Mouse (Mus musculus) liver, embryonic 13.5 days (tissue): ENCODE results near the gene Tbc1d14. TPM values are rescaled to one million over a fixed set of nuclear protein-coding genes. Genes with fewer than 3 reads are reported as not detected.
A peak's percentile ranks its signal among the peaks of the same experiment; 100 is the strongest.

Experiments used
- ATAC-seq: fragments of 200-750 bp; cut with Nextera tagmentation; 2 replicates; pipeline ENCODE4 v1.8.0; 2017; ENCODE audit warnings: low read depth, mild to moderate bottlenecking, moderate number of reproducible peaks, moderate library complexity
- DNase-seq: peaks from one replicate; pipeline ENCODE4 v3.0.0; 2022
- H3K27ac ChIP-seq: fragments of 300-500 bp; sonication (generic); 2 replicates; pipeline ENCODE4 v1.5.1; 2015; ENCODE audit warnings: moderate library complexity, mild to moderate bottlenecking, inconsistent platforms
- H3K27me3 ChIP-seq: fragments of 300-500 bp; sonication (generic); 2 replicates; pipeline ENCODE4 v1.6.1; 2015; ENCODE audit warnings: mild to moderate bottlenecking, inconsistent platforms
- H3K36me3 ChIP-seq: fragments of 300-500 bp; sonication (generic); 2 replicates; pipeline ENCODE4 v1.6.1; 2015; ENCODE audit warnings: mild to moderate bottlenecking, inconsistent platforms
- H3K4me1 ChIP-seq: fragments of 300-500 bp; sonication (generic); replicated peaks from 2 replicates; pipeline ENCODE4 v1.6.1; 2015; ENCODE audit warnings: inconsistent platforms
- H3K4me2 ChIP-seq: fragments of 300-500 bp; sonication (generic); 2 replicates; pipeline ENCODE4 v1.6.1; 2015; ENCODE audit warnings: inconsistent platforms, mild to moderate bottlenecking, moderate library complexity
- H3K4me3 ChIP-seq: fragments of 300-500 bp; sonication (generic); replicated peaks from 2 replicates; pipeline ENCODE4 v1.5.1; 2015; ENCODE audit warnings: mild to moderate bottlenecking, inconsistent platforms
- H3K9ac ChIP-seq: fragments of 300-500 bp; sonication (generic); 2 replicates; pipeline ENCODE4 v1.6.1; 2015; ENCODE audit warnings: mild to moderate bottlenecking, inconsistent platforms
- H3K9me3 ChIP-seq: fragments of 300-500 bp; sonication (generic); replicated peaks from 2 replicates; pipeline ENCODE4 v1.6.1; 2016; ENCODE audit warnings: inconsistent platforms
- WGBS: fragments of 180-500 bp; shearing (Covaris S2); methylation state at CpG from one replicate; pipeline ENCODE4 v1.1.7; 2015; ENCODE audit not compliant: insufficient replicate concordance; 5-methylcytosine and 5-hydroxymethylcytosine counted together
- polyA plus RNA-seq: library from polyadenylated mRNA; unstranded; fragments of >200 nt; fragmentation: Nextera tagmentation; extraction: Ambion mirVana; gene quantifications from 2 replicates; pipeline ENCODE4 v1.2.1, GENCODE M21; 2015

The Tbc1d14 gene
- polyA plus RNA-seq, 1 experiment from 2014 or later, result 9.4 TPM

DNA sequence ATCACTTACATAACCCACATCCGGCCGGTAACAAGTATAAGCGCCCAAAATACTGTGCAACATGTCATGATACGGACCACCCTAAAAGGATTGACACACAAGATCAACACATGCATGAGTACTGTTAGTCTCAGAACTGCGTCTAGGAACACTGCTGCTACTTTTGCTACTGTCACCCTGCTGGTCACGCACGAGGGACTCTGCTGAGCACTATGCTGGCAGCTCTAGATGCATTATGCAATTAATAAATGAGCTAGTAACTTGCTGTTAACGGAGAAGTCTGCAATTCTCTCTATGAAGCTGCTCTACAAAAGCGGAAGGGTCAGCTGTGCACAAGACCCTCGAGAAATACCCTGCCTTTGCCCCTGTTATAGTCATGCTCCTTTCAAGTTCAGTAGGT lies 84.7 kb downstream of the Tbc1d14 start:
- no peaks in the 10 kb centered on the region for H3K9me3 ChIP-seq
- H3K27ac ChIP-seq, result no peak overlapping the region
- H3K36me3 ChIP-seq, result peaks cover 73% of the 10 kb centered on the region
- H3K4me3 ChIP-seq, result no peak overlapping the region
- no peak overlapping the region for H3K4me2 ChIP-seq
- H3K9ac ChIP-seq, result no peak overlapping the region
- H3K27me3 ChIP-seq, result no peaks in the 10 kb centered on the region
- H3K4me1 ChIP-seq, result no peaks in the 10 kb centered on the region
- DNase-seq (no peak), ATAC-seq (no peak)
- WGBS, result 87% methylated on average over 10 of the region's 10 CpGs

GRCm38 (mm10) chr5:36505643-36506042 lies 87.4 kb downstream of the Tbc1d14 start:
- Histone ChIP-seq H3K36me3 (peaks cover 64% of the 10 kb centered on the region), H3K4me1 (no peaks in the 10 kb centered on the region), H3K4me3 (no peak overlapping the region), H3K27ac (no peak overlapping the region), H3K4me2 (no peak overlapping the region), H3K27me3 (no peaks in the 10 kb centered on the region), H3K9ac (no peak overlapping the region), H3K9me3 (no peaks in the 10 kb centered on the region)
- no peak for DNase-seq
- whole genome bisulfite sequencing, result 67% methylated on average over 5 of the region's 5 CpGs
- ATAC-seq, result no peak

GRCm38 (mm10) chr5:36505235-36505634 lies 87.8 kb downstream of the Tbc1d14 start:
- no peaks in the 10 kb centered on the region for H3K9me3 ChIP-seq
- no peak overlapping the region for H3K27ac ChIP-seq
- no peaks in the 10 kb centered on the region for H3K27me3 ChIP-seq
- DNase-seq (no peak), ATAC-seq (no peak)
- H3K9ac ChIP-seq, result no peak overlapping the region
- 89% methylated on average over 7 of the region's 7 CpGs for WGBS
- peaks cover 65% of the 10 kb centered on the region for H3K36me3 ChIP-seq
- H3K4me3 ChIP-seq, result no peak overlapping the region
- no peak overlapping the region for H3K4me2 ChIP-seq
- no peaks in the 10 kb centered on the region for H3K4me1 ChIP-seq

GRCm38 (mm10) chr5:36494709-36495108 lies 98.4 kb downstream of the Tbc1d14 start:
- 89% methylated on average over 9 of the region's 9 CpGs for WGBS
- H3K4me3 ChIP-seq, result no peak overlapping the region
- no peak for ATAC-seq

DNA sequence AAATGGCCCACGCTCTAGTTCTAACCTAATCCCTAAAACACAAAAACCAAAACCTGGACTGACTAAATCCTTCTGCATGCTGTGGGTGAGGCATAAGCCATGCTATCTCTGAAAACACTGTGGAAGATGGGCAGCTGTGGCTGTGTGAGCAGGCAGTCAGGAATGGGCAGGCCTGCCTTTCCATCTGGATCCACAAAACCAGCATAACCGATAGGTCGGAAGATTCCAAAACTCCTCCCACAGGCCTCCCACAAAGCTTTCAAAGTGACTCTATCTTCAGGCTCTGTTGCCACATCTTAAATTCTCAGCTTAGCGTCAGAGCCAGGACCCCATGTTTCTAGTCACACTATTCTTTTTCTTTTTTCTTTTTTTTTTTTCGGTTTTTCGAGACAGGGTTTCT lies 99.2 kb downstream of the Tbc1d14 start:
- Histone ChIP-seq H3K27ac (no peak overlapping the region), H3K27me3 (no peaks in the 10 kb centered on the region), H3K4me1 (no peaks in the 10 kb centered on the region), H3K9ac (no peak overlapping the region), H3K9me3 (no peaks in the 10 kb centered on the region), H3K4me2 (no peak overlapping the region), H3K4me3 (no peak overlapping the region), H3K36me3 (peaks cover 55% of the 10 kb centered on the region)
- DNase-seq (no peak), ATAC-seq (no peak)
- WGBS, result 86% methylated on average over 6 of the region's 6 CpGs

More at GRCm38 (mm10) chr5:36494709-36495108, 98.4 kb downstream of the Tbc1d14 start:
- DNase-seq, result no peak
- Histone ChIP-seq H3K4me1 (no peaks in the 10 kb centered on the region), H3K9ac (no peak overlapping the region), H3K27me3 (no peaks in the 10 kb centered on the region), H3K27ac (no peak overlapping the region), H3K9me3 (no peaks in the 10 kb centered on the region), H3K36me3 (peaks cover 56% of the 10 kb centered on the region), H3K4me2 (no peak overlapping the region)

DNA sequence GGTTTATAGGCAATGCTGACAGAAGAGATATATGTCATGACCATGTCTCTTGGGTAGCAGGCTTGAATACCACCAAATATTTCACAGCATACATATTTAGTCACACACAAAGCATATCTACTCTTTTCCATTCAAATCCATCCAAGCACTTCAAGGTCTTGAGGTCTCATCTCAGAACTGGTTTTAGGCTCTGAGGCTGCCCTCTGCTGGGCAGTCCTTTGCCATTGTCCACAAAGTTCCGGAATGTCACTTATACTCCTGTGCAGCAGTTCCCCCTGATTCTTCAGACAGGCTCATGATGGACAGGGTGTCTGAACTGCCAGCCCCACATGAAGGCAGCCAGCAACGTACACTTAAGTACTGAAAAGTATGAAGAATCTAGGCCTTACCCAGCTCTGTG lies 103.9 kb downstream of the Tbc1d14 start:
- Histone ChIP-seq H3K36me3 (peaks cover 23% of the 10 kb centered on the region), H3K4me1 (peaks cover 13% of the 10 kb centered on the region), H3K9ac (no peak overlapping the region), H3K4me2 (no peak overlapping the region), H3K27ac (no peak overlapping the region), H3K4me3 (no peak overlapping the region), H3K27me3 (peaks cover 36% of the 10 kb centered on the region), H3K9me3 (no peaks in the 10 kb centered on the region)
- WGBS, result 52% methylated on average over 2 of the region's 2 CpGs
- no peak for ATAC-seq
- DNase-seq, result no peak

- 15% methylated on average over 19 of the region's 19 CpGs for WGBS
- no peak overlapping the region for H3K27ac ChIP-seq
- peaks cover 46% of the 10 kb centered on the region for H3K4me1 ChIP-seq
- DNase-seq, result no peak
- peak overlapping the region; percentile 100 for H3K4me2 ChIP-seq
- peak overlapping the region; percentile 93 for H3K4me3 ChIP-seq
- H3K9me3 ChIP-seq, result no peaks in the 10 kb centered on the region
- 0 out of 2 replicates have a peak, but pooled peaks cover 4% of the 10 kb centered on the region for H3K36me3 ChIP-seq
- peak overlapping the region; percentile 79 for H3K9ac ChIP-seq
- no peak for ATAC-seq
- H3K27me3 ChIP-seq, result peaks cover 36% of the 10 kb centered on the region
These were observed 107.8 kb downstream of the Tbc1d14 start for GRCm38 (mm10) chr5:36485306-36485705.

DNA sequence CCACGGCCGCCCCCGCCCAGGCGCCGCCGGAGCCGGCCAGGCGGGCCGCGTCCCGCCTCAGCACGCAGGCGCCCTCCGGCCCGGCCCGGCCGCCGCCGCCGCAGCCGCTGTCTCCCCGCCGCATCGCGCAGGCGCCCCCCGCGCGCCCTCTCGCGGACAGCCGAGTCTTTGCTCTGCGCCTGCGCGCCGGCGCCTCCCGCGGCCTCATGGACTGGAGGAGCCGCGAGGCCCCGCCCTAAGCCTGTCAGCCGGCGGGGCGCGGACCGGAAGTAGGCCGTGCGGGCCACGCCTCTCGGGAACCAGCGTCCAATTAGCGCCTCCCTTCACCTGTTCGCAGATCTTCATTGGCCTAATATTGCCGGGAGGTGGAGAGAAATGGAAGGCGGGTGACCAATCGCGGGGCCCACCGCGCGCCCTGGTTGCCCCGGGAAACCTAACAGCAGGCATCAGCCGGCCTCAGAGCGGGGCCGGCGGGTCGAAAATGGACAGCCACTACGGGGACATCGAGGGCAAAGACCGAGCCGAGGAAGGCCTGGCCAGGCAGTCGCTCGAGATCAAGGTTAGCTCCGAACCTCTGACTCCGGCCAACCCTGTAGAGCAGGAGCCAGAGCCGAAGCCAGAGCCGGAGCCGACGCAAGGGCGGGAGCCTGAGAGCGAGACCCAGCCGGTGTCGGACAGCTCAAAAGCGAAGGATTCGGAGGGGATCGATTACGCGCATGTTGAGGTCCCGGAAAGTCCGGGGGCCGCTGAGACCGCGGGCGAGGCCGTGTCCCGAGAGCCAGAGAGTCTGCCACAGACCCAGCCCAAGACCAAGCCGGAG lies 108.7 kb downstream of the Tbc1d14 start, which contains the start of the genes Tada2b and Ccdc96:
Gene Tada2b (minus strand): TSS at position 115 of the 820 bp plus-strand sequence.
Gene Ccdc96 (plus strand): TSS at position 418 of the 820 bp plus-strand sequence.
- Histone ChIP-seq H3K36me3 (0 out of 2 replicates have a peak, but pooled peaks cover 4% of the 10 kb centered on the region), H3K9me3 (no peaks in the 10 kb centered on the region), H3K4me1 (peaks cover 55% of the 10 kb centered on the region), H3K4me3 (peak within 1 kb of the TSS; percentile 93), H3K9ac (peak within 1 kb of the TSS; percentile 98), H3K27ac (peak within 1 kb of the TSS; percentile 83), H3K4me2 (peak within 1 kb of the TSS; percentile 100), H3K27me3 (peaks cover 36% of the 10 kb centered on the region)
- WGBS, result under 1% methylated on average over 85 of the region's 97 CpGs
- DNase-seq, result peak; percentile 99
- ATAC-seq, result peak; percentile 97

DNA sequence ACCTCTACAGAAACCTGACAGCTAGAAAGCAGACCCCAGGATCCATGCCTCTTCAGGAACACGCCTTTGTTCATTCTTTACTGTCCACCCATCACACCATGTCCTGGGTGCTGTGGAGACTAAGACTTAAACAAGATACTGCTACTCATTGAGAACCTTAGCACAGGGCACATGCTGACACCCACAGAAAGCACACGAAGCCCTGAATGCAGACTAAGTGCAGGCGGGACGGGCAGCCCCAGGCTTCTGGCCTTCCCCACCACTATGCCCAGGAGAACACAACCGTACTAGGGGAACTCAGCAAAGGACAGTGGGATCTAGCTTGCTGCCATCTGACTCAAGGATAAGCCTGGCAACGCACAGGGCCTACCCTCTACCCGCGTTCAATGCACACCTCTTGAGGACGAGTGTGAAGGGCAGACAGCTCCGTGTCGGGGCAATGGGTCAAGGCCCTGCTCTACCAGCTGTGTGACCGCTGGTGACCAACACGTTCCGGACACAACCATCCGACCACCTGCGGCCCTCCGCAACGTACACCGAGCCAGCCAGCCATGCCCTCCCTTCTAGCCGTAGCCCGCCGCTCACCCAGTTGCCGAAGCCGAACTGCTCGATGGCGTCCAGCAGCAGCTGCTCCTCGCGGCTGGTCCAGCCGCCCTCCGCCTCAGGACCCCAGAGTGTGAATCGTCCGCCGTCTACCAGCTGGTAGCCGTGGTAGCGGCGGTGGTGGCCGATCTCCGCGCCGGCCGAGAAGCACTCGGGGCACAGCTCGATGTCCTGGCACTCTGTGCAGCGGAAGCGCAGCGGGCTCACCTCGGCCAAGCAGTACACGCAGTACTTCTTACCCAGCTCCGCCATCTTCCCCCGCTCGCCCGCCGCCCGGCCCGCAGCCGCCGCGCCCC lies 109.6 kb downstream of the Tbc1d14 start:
- peak; percentile 4; the same call in 1 of the 2 replicates for ATAC-seq
- H3K27ac ChIP-seq, result peak overlapping the region; percentile 83
- peaks cover 63% of the 10 kb centered on the region for H3K4me1 ChIP-seq

GRCm38 (mm10) chr5:36481114-36481513 lies 112.0 kb downstream of the Tbc1d14 start:
- WGBS, result 69% methylated on average over 1 of the region's 1 CpGs
- H3K4me2 ChIP-seq, result no peak overlapping the region
- H3K4me1 ChIP-seq, result peaks cover 68% of the 10 kb centered on the region

More for the DNA sequence above, 109.6 kb downstream of the Tbc1d14 start:
- H3K4me3 ChIP-seq, result peak overlapping the region; percentile 93
- no peaks in the 10 kb centered on the region for H3K9me3 ChIP-seq
- peaks cover 36% of the 10 kb centered on the region for H3K27me3 ChIP-seq
- peak; percentile 42 for DNase-seq
- H3K4me2 ChIP-seq, result peak overlapping the region; percentile 95
- WGBS, result 2% methylated on average over 57 of the region's 58 CpGs
- H3K36me3 ChIP-seq, result 0 out of 2 replicates have a peak, but pooled peaks cover 4% of the 10 kb centered on the region
- H3K9ac ChIP-seq, result peak overlapping the region; percentile 98

GRCm38 (mm10) chr5:36480398-36480797 lies 112.7 kb downstream of the Tbc1d14 start:
- Histone ChIP-seq H3K27ac (no peak overlapping the region), H3K4me3 (no peak overlapping the region), H3K4me2 (no peak overlapping the region), H3K9ac (0 out of 2 replicates have a peak overlapping the region, but pooled peaks have one; percentile 24), H3K4me1 (peaks cover 65% of the 10 kb centered on the region), H3K36me3 (peaks cover 17% of the 10 kb centered on the region), H3K9me3 (no peaks in the 10 kb centered on the region), H3K27me3 (peaks cover 8% of the 10 kb centered on the region)
- DNase-seq (no peak), ATAC-seq (no peak)
- 75% methylated on average over 4 of the region's 4 CpGs for WGBS

More at GRCm38 (mm10) chr5:36481114-36481513, 112.0 kb downstream of the Tbc1d14 start:
- H3K4me3 ChIP-seq, result no peak overlapping the region
- peaks cover 11% of the 10 kb centered on the region for H3K36me3 ChIP-seq
- no peaks in the 10 kb centered on the region for H3K9me3 ChIP-seq
- no peak overlapping the region for H3K27ac ChIP-seq
- DNase-seq (no peak), ATAC-seq (no peak)
- H3K27me3 ChIP-seq, result peaks cover 15% of the 10 kb centered on the region
- 0 out of 2 replicates have a peak overlapping the region, but pooled peaks have one; percentile 6 for H3K9ac ChIP-seq
